Mouse (Mus musculus): Measurements from ENCODE around the gene Frmd3.
A peak's percentile ranks its signal among the peaks of the same experiment; 100 is the strongest.
"Not testable (repeated sequence)": the region's sequence is repeated elsewhere in the genome, so short reads cannot be mapped to it uniquely, and the experiment has no call there.

The Frmd3 gene

GRCm38 (mm10) chr4:74013211-74014047 lies at the start of gene Frmd3:
Frmd3 (plus strand) TSS chr4:74013442.
- DNase-seq: peak; percentile 21

DNA sequence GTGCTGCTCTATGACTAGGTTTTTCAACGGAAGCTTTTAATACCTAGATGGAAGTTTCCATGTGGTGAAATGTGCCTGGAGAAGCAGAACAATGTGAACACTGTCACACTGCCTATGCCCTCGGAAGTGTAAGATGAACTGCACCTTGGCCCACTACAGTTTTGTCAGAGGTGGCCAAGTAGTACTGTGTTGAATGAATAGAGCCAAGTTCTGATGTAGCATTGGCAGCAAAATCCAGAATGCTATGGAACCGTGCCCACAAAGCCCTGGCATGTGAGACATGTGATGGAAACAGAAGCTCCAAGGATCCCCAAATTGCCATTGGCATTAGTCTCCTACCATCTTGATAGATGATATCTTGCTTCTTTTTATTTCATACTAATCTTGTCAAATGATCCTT lies 32.8 kb upstream of the Frmd3 start:
- no peak for DNase-seq

GRCm38 (mm10) chr4:74012277-74012676 lies 965 bp upstream of the Frmd3 start:
- DNase-seq: no peak

DNA sequence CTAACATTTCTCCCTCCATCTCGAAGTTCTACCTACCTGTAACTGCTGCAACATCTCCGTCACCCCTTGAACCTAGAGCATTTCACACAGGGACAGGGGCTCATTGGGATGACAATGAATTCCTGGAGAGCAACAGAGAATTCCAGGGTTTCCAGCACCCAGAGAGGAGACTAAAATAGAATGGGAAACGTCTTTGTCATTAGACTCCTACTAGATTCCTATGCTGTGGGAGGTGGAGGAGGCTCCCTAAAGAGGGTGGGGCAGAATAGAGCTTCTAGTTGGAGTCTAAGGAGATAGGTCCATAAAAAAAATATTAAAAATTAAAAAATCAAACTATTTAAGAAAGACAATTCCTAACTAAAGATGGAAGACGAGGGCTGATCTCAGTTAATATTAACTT lies 542 bp upstream of the Frmd3 start:
- no peak for DNase-seq

DNA sequence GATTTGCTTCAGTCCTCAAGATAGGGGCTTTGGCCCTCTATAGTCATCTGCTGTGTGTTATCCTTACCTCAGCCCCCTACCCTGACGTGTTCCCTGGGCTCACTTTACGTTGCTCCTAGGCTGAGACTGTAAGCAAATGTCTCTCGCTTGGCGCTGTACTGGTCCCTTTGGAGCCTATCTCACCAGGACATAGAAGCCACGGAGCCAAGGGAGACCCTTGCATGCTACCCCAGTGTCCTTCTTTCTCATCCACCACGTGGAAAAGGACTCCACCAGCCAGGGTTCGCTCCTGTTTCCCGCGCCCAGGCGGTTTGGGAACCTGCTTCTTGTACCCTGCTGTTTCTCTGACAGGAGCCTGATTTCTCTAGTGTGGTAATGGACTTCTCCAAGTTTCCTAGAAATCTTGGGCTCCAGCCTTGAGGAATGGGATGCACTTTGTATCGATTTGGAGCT lies 832 bp downstream of the Frmd3 start:
- DNase-seq: no peak

DNA sequence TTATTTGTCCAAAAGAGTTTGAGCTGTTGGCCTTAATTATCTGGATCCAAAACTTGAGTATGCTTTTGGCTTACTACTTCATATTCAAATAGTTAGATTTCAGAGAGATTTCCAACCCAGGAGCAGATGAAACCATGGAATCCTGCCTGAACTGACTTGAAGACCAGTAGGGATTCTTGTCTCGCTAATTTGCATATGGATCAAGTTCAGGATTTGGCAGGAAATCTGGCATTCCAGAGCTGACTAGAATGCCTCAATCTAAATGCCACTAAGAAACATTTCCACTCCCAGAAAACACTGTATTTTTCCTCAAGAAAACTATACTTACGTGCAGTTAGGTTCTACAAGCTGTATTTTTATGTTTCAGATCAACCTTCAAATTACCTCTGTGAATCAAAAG lies 6.8 kb downstream of the Frmd3 start:
- DNase-seq: no peak

DNA sequence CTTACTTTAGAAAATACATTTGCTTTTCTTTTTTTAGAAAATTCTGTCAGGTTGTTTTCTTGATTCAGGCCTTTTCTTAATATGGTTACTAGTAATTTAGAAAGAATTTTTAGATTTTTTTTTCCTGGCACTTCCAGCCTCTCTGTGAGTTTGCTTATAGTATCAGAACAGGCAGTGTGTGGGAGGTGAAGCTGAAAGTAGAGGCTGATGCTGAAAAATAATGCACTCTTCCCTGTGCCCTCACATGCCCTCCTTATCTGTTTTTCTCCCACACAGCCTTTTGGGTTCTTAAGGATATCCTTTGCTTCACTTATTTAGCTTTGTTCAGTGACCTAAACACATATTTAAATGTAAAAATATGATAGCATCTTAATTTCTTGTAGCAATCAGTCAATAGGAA lies 30.0 kb downstream of the Frmd3 start:
- no peak for DNase-seq

DNA sequence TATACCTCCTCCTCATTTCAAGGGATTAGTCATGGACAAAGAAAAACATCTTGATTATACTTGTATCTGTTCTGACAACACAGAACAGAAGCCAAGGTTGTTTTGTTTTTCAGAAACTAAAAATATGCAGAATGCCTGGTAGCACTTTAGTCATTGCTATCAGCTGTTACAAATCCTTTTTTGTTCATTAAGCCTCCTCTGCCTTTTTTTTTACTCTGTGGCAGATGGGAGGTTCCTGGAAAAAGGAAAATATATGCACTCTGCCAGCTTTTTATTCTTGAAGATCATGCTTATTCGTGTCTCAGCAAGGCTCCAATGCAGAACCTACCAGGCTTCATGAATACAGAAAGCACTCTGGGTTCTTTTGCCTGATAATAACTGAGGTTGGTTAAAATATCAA lies 38.5 kb downstream of the Frmd3 start:
- no peak for DNase-seq

DNA sequence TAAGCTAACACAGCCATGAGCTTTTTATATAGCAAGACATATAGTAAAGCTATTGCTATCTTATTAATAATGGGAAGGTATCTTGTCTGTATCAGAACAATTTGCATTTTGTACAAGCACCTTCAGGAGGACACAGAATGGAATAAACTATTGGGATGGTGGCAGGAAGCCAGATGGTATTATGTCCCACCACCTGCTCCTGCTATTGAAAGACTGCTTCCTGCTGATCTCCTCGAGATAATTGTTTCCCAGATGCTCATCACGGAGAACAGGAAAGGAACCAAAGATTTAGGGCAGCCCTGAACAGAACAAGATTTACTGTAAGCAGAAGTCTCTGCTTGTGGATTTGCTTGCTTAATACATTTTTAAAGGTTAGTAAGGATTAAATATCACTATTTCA lies 63.5 kb downstream of the Frmd3 start:
- DNase-seq: no peak

GRCm38 (mm10) chr4:74110816-74111215 lies 97.6 kb downstream of the Frmd3 start:
- DNase-seq: no peak

DNA sequence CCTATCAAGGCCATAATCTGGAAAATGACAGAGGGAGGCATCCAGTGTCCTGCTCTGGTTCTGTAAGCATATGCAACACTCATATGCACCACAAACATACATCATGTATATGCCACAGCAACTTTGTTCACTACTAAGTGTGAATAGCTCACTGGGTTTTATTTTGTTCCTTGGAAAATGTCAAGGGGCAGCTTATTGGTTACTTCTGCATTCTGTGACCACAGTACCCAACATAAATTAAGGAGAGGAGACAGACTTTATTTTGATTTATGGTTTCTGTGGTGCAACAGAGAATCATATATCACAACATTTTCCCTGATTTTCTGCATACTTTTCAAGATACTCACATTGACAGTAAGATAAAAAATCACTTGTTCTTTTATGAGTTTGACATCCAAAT lies 178.3 kb downstream of the Frmd3 start:
- DNase-seq: no peak

- no peak for DNase-seq
Measured at GRCm38 (mm10) chr4:74201281-74201811, 188.1 kb downstream of the Frmd3 start.

- DNase-seq: not testable (repeated sequence)
Measured at GRCm38 (mm10) chr4:74221780-74222179, 208.5 kb downstream of the Frmd3 start.

GRCm38 (mm10) chr4:74222360-74222759 lies 209.1 kb downstream of the Frmd3 start:
- no peak for DNase-seq

- no peak for DNase-seq
Measured at GRCm38 (mm10) chr4:74224210-74224609, 211.0 kb downstream of the Frmd3 start.

GRCm38 (mm10) chr4:74230994-74231393 lies 217.8 kb downstream of the Frmd3 start:
- peak; percentile 17 for DNase-seq

GRCm38 (mm10) chr4:74231405-74231804 lies 218.2 kb downstream of the Frmd3 start:
- DNase-seq: peak; percentile 39

DNA sequence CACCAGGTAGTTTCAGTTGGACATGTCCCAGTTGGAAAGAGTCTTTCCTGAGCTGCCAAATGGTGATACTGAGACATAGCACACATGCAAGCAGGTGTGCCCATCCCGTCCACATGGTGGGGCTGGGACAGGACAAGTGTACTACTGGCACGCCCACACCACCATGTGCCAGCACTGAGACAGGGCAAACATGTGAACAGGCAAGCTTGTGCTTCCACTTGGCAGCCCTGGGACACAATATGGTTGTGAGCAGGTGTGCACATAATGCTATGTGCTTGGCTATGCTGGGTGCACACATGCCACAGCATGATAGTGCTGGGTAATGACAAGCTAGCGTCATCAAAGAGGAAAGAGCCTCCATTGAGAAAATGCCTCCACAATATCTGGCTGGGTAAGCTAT lies 220.3 kb downstream of the Frmd3 start:
- no peak for DNase-seq

- DNase-seq: no peak
Measured at GRCm38 (mm10) chr4:74242176-74242575, 228.9 kb downstream of the Frmd3 start, which contains the start of gene Kdm4c. Kdm4c (plus strand) TSS chr4:74242497.

All from liver (tissue).